14 mouse cellular contexts compared by ENCODE assay signal in the genomic region with DNA sequence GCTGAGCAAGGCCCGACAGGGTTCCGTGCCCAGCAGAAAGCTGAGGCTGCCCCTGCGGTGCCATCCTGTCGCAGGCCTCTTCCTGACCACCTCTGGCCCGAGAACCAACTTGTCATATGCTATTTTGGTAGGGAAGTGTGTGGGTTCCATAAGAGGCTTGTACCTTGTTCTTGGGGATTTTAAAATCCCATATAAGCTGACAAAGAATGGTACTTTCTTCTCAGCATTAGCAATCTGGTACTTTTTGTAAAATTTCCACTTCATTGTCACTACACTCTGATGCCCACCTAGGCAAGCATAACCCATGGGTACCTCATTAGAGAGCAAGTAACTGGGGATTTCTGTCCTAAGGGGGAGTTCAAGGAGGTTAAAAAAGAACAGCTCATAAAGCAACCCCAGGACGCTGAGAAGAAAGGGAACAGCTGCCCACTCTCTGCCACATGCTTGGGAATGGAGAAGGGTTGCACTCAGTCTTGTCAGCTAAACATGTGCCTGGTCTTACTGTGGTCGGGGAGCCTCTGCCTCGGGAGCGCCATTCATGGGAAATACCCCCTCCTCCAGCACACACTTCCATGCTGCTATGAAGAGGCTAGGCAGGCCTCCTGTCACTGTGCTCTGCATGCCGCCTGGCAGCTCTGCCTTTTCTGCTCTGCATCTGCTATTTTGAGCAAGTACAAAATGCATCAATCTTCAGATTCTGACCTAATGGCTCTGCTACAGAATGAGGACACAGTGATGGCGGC. TPM values are rescaled to one million over a fixed set of nuclear protein-coding genes. Genes with fewer than 3 reads are reported as not detected.
DNase-seq lines count a peak whose midpoint lies in the region; ATAC-seq and TF ChIP-seq lines count a peak whose summit lies in the region.
"Had no signal": no experiment of that assay in that cellular context is flagged by ENCODE, and none has a peak within 500 bp of the region (broad histone marks: within the 10 kb centered on the region; RNA-seq: fewer than 3 reads in every experiment).

No protein-coding gene starts in this region.

- 54% methylated on average over 11 of the region's 11 CpGs for WGBS in heart, embryonic 10.5 days
- WGBS in hindbrain, postnatal 0 days, result 28% methylated on average over 11 of the region's 11 CpGs
- 39% methylated on average over 11 of the region's 11 CpGs for WGBS in olfactory bulb, adult 2 months
- WGBS in kidney, embryonic 14.5 days, result 64% methylated on average over 11 of the region's 11 CpGs

- peak overlapping the region; percentile 52 for H3K27ac ChIP-seq in heart, embryonic 10.5 days
- H3K27ac ChIP-seq in hindbrain, postnatal 0 days, result peak overlapping the region; percentile 75
- H3K27ac ChIP-seq in olfactory bulb, adult 2 months (ENCODE audit: insufficient read depth, low read depth, low read length), result peak overlapping the region; percentile 90
- no peak overlapping the region for H3K27ac ChIP-seq in kidney, embryonic 14.5 days (ENCODE audit: low read depth, low read length)
- H3K27ac ChIP-seq: liver, embryonic 14.5 days had no signal

- no peak for ATAC-seq in hindbrain, postnatal 0 days
- ATAC-seq in kidney, embryonic 14.5 days (ENCODE audit: low FRiP score, low TSS enrichment), result no peak

- no peaks in the 10 kb centered on the region for H3K36me3 ChIP-seq in heart, embryonic 10.5 days
- H3K36me3 ChIP-seq in hindbrain, postnatal 0 days (ENCODE audit: insufficient read depth, low read length), result no peaks in the 10 kb centered on the region
- H3K36me3 ChIP-seq in kidney, embryonic 14.5 days (ENCODE audit: control insufficient read depth, insufficient read depth, low read length), result no peaks in the 10 kb centered on the region

- H3K4me1 ChIP-seq in heart, embryonic 10.5 days, result peaks cover 41% of the 10 kb centered on the region
- H3K4me1 ChIP-seq in hindbrain, postnatal 0 days (ENCODE audit: insufficient read depth, low read length), result peaks cover 25% of the 10 kb centered on the region
- peaks cover 58% of the 10 kb centered on the region for H3K4me1 ChIP-seq in olfactory bulb, adult 2 months (ENCODE audit: control insufficient read depth, insufficient read depth, low read length)
- H3K4me1 ChIP-seq in kidney, embryonic 14.5 days (ENCODE audit: control insufficient read depth, insufficient read depth, low read length), result 0 out of 2 replicates have a peak, but pooled peaks cover 3% of the 10 kb centered on the region

- no peaks in the 10 kb centered on the region for H3K9me3 ChIP-seq in heart, embryonic 10.5 days
- H3K9me3 ChIP-seq in hindbrain, postnatal 0 days (ENCODE audit: low read length), result no peaks in the 10 kb centered on the region
- H3K9me3 ChIP-seq in kidney, embryonic 14.5 days (ENCODE audit: control insufficient read depth, low read length), result no peaks in the 10 kb centered on the region

- DNase-seq in heart, embryonic 10.5 days (ENCODE audit: low spot score), result no peak
- no peak for DNase-seq in heart, adult 11 months
- DNase-seq in retina, postnatal 1 day, result peak; percentile 40
- no peak for DNase-seq in retina, embryonic 14.5 days (ENCODE audit: low spot score)
- DNase-seq in hindbrain, postnatal 0 days (ENCODE audit: low spot score), result no peak
- no peak for DNase-seq in kidney, postnatal 4 days
- DNase-seq: embryo, embryonic 11 days; gastrocnemius, postnatal 10 days; kidney, postnatal 25 days; right cerebral cortex, postnatal 14 days; thymus, adult 18-20 months had no signal

- H3K27me3 ChIP-seq in heart, embryonic 10.5 days (ENCODE audit: insufficient read depth, poor library complexity, severe bottlenecking), result no peaks in the 10 kb centered on the region
- H3K27me3 ChIP-seq in hindbrain, postnatal 0 days (ENCODE audit: insufficient read depth, low read length), result no peaks in the 10 kb centered on the region
- no peaks in the 10 kb centered on the region for H3K27me3 ChIP-seq in kidney, embryonic 14.5 days (ENCODE audit: control insufficient read depth, insufficient read depth, low read length)

- H3K4me2 ChIP-seq in hindbrain, postnatal 0 days (ENCODE audit: low read depth, low read length), result no peak overlapping the region
- no peak overlapping the region for H3K4me2 ChIP-seq in kidney, embryonic 14.5 days (replicated peaks; ENCODE audit: low read depth, low read length)

- H3K4me3 ChIP-seq in heart, embryonic 10.5 days, result no peak overlapping the region
- H3K4me3 ChIP-seq in hindbrain, postnatal 0 days (ENCODE audit: low read length), result no peak overlapping the region
- no peak overlapping the region for H3K4me3 ChIP-seq in olfactory bulb, adult 2 months (ENCODE audit: insufficient read depth, low read depth, low read length)
- no peak overlapping the region for H3K4me3 ChIP-seq in kidney, embryonic 14.5 days (ENCODE audit: low read length)

- H3K9ac ChIP-seq in hindbrain, postnatal 0 days (replicated peaks; ENCODE audit: low read length), result no peak overlapping the region
- no peak overlapping the region for H3K9ac ChIP-seq in kidney, embryonic 14.5 days (ENCODE audit: low read depth, low read length)
- H3K9ac ChIP-seq: liver, embryonic 14.5 days had no signal

- no peak for TF ChIP-seq POLR2A in olfactory bulb, adult 2 months (IDR thresholded peaks at IDR 0.05; ENCODE audit: insufficient read depth, low read depth, low read length)

- TF ChIP-seq CTCF in hindbrain, postnatal 0 days (IDR thresholded peaks at IDR 0.05; ENCODE audit: low read depth), result no peak
- TF ChIP-seq CTCF in olfactory bulb, adult 2 months (IDR thresholded peaks at IDR 0.05; ENCODE audit: insufficient read depth, low read depth, low read length), result no peak

RNA-seq across cellular contexts. Expression of gene Cdk5r1, which starts 21.7 kb away (rescaled TPM):
- polyA plus RNA-seq in heart, embryonic 10.5 days (2016; fragmentation: Nextera tagmentation; extraction: Ambion mirVana), result 0.34 and 0.72 TPM in 2 replicates
- 355 and 367 TPM in 2 replicates for total RNA-seq in hindbrain, postnatal 0 days (2014; rRNA removed)
- polyA plus RNA-seq in hindbrain, postnatal 0 days (2015; fragmentation: Nextera tagmentation; extraction: Ambion mirVana), result 65.1 and 69.3 TPM in 2 replicates
- polyA plus RNA-seq in olfactory bulb, adult 2 months (2012; ENCODE audit: insufficient read depth, insufficient read length, low replicate concordance, missing spikeins), result 97.4 and 147 TPM in 2 replicates
- 0.84 and 1.6 TPM in 2 replicates for polyA plus RNA-seq in kidney, embryonic 14.5 days (2014; fragmentation: Nextera tagmentation; extraction: Ambion mirVana)

Comparison
In these comparisons a context has a peak if more than half of its experiments do, and no peak if none do; other contexts are left out.
1. RNA of gene Cdk5r1, which starts 21.7 kb away (polyA plus RNA-seq): 97.4 to 147 TPM in olfactory bulb, adult 2 months and 65.1 to 69.3 TPM in hindbrain, postnatal 0 days; 0.84 to 1.6 TPM in kidney, embryonic 14.5 days and 0.34 to 0.72 TPM in heart, embryonic 10.5 days; every median in the first group is over 10 times any median in the second.